Mouse (Mus musculus) spleen, adult 2 months (tissue): ENCODE data around the gene Brd4.

Source experiments
- CTCF ChIP-seq: fragments of 200-500 bp; IDR thresholded peaks from 2 replicates; pipeline ENCODE4 v1.5.1; 2011; ENCODE audit warnings: mild to moderate bottlenecking, inconsistent platforms; ENCODE audit not compliant: insufficient read depth, insufficient read length, insufficient replicate concordance; ENCODE audit errors: extremely low read depth
- POLR2A ChIP-seq: fragments of 200-500 bp; IDR thresholded peaks from 2 replicates; pipeline ENCODE4 v1.6.1; 2011; ENCODE audit warnings: low read depth, low read length, inconsistent platforms

DNA sequence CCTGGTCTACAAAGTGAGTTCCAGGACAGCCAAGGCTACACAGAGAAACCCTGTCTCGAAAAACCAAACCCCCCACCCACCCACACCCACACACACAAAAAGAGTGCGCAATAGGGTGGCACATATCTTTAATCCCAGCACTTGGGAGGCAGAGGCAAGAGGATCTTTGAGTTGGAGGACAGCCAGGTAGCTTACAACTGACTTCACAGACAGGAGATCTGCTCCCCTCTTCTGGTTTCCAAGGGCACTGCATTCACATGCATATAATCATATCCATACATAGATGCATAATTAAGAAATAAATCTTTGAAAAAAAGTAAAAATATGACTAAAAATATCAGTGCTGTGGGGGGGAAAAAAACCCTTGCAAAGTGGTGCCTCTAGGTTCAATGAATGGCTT lies 25.7 kb downstream of the Brd4 start:
- no peak for TF ChIP-seq CTCF
- TF ChIP-seq POLR2A = no peak
